Mouse (Mus musculus) monocyte, adult 5-6 weeks (primary cell): Measurements from ENCODE around the gene Tmem179b. TPM values are rescaled to one million over a fixed set of nuclear protein-coding genes. Genes with fewer than 3 reads are reported as not detected.

Experiments used
- ATAC-seq: fragments of 153-309, 156-312 bp; replicated peaks from 2 replicates; pipeline ENCODE4 v1.8.0; 2017; ENCODE audit warnings: mild to moderate bottlenecking; ENCODE audit not compliant: low TSS enrichment, insufficient number of reproducible peaks, severe bottlenecking, poor library complexity, low FRiP score
- total RNA-seq: library from RNA; stranded (forward); fragments of 200-1000, 200-491, 200-594 nt; gene quantifications from 3 replicates; pipeline ENCODE4 v1.2.3, GENCODE M21; 2017

The Tmem179b gene
- total RNA-seq = 86.6 to 115 TPM (median 101 TPM) in 3 replicates

DNA sequence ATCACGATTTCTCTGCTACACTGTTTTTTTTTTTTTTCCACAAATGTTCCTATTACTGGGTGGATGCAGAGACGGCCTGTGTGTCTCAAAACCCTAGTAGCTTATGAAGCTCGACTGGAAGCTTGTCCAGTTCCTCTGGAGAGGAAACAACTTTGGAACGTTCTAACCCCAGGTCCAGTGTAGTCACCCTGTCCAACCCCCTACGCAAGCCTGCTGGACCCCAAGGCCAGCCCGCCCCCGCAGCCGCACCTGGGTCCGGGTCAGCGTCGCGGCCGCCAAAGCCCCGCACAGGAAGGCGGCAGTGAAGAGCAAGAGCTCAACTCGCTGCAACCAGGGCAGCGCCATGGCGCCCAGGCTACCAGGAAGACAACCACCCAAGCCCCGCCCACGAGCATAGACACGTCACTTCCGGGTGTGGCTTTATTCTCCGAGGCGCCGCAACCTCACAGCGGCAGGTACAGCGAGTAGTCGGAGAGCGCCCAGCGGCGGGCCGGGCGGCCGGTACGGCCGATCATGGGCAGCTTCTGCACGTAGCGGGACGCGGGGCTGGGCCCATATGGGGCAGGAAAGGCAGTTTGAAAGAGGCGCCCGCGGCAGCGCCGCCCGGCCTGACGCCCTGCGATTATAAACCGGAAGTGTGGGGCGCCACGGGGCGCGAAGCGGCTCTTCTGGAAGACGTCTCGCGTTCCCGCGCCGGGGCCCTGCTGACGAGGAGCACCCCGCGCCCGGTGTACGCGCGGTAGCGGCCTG lies at the start of gene Tmem179b:
Tmem179b (minus strand) TSS at position 382 of the 750 bp plus-strand sequence.
- ATAC-seq = peak; percentile 87

DNA sequence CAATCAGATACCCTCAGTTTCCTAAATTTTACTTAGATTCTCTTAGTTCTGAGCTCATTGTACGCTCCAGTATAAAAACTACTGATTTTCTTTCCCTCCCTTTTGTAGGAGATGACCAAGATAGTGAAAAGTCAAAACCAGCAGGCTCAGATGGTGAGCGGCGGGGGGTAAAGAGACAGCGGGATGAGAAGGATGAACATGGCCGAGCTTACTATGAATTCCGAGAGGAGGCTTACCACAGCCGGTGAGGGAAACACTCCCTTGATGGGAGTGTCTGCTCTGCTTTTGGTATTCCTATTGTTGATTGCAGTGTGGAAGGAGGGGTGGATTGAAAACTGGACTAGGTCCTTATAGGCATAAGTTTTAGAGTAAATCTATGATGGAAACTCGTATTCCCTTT lies 48.4 kb upstream of the Tmem179b start:
- ATAC-seq = no peak

DNA sequence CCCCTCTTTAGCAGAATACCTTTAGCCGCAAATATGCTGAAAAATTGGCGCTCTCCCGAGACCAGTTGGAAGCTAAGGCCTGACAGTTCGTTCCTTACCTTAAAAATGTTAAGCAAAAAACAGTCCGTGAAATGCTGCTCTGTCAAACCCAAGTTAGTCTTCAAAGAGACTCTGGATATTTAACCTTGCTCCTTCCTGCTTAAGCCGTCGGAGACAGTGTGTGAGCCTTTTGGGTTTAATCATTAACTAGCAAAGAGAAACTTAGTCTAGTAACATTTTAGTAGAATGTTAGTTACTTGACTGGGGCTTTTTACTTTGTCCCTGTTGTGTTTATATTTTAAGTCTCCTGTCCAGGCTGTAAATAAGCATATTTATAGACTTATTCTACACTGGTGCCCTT lies 46.9 kb upstream of the Tmem179b start:
- ATAC-seq = no peak

DNA sequence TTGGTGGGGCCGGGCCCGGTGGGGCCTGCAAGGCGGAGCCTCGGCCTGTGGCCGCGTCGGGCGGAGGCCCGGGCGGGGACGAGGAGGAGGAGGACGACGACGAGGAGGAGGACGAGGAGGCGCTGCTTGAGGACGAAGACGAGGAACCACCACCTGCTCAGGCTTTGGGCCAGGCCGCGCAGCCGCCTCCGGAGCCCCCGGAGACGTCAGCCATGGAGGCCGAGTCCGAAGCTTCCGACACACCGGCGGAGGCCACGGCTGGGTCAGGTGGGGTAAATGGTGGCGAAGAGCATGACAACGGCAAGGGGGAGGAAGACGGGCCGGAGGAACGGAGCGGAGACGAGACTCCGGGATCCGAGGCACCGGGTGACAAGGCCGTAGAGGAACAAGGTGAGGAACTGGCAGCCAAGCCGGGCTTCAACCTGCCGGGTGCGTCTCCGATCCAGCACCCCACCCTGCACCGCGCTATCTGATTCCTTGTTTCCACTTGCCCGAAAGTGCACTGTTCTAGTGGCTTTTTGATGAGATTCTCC lies 46.2 kb upstream of the Tmem179b start:
- ATAC-seq = no peak

DNA sequence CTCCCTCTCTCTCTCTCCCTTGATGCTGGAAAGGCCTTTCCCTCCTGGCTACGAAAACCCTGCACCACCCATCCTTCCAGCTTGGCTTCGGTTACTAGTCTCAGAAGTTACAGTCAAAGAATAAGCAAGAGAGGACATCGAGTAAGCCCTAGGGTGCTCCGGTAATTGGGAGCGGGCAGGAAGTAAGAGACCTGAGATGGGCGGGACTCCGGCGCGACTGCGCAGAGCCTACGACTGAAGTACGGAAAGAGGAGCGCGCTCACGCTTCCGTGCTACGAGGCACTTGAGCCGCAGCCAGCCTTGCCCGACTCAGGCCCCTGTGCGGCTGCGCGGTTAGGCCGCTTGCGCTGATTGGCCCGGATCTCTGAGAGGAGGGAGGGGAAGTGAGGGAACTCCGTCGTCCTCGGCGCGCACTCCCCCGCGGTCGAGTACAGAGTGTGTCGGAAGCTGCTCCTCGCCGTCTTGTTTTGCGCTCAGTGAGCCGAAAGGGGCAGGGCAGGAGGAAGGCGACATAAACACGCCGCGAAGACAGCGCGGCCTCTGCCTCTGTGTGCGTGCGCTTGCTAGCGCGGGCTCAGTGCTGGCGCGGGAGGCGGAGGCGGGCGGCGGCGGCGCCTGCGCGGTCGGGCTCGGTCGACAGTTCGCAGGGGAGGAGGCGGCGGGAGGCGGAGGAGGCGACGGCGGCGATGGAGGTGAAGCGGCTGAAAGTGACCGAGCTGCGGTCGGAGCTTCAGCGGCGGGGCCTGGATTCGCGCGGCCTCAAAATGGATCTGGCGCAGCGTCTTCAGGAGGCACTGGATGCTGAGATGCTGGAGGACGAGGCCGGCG lies 45.5 kb upstream of the Tmem179b start, which contains the start of gene Hnrnpul2:
Hnrnpul2 (plus strand) TSS at position 415 of the 828 bp plus-strand sequence.
- peak; percentile 87 for ATAC-seq

DNA sequence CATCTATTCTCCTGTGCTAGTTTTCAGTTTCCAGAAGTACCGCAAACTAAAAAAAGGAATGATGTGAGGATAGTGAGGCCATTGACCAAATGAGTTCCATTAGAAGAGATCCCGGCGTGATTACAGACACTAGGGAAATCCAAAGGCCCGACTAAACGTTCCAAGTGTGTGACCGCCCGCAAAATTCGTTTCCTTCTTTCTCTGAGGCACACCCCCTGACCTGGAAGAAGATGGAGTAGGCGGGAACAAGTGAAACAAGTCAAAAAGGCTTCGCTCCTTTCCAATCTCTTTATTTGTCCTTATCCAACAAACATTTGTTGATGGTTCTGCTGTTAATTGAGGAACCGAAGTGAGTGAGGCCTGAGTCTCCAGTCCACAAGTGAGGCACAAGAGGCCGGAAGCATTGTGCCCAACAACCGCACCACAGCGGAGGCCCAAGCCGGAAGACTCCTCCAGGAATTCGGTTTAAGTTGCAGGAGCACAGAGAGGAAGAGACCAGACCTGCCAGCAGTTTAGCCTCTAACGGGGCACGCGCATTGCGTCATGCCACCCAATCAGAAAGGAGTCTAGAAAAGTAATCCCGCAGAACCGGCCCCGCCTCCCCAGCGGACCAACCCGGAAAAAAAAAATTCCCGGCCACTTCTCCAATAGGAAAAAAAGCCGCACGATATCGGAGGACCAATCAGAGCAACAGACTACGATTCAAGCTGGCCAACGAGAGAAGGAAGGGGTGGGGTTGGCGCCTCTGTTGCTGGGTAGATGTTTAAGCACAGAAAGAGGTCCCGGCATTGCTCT lies 44.7 kb upstream of the Tmem179b start, which contains the start of gene Ttc9c:
Ttc9c (minus strand) TSS at position 533 of the 795 bp plus-strand sequence.
- ATAC-seq = peak; percentile 72

DNA sequence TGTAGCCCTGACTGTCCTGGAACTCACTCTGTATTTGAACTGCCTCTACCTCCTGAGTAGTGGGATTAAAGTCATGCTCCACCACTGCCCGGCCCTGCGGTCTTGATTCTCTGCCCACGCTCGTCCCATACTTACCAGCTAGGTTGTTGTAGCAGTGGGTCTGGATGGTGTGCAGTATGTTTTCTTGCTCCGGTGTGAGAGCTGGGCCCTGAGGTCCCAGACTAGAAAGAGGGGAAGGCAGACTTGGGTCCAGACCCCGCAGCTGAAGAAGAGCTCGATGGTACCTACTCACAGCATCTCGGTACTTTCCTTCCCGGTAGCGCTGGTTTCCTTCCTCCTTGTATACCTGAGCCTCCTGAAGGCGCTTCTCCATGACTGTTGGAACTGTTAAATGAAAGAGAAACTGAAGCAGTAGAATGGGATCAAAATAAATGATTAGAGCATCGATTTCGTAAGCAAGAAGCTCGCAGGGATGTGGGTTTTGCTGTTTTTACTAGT lies 44.1 kb upstream of the Tmem179b start:
- ATAC-seq = no peak

DNA sequence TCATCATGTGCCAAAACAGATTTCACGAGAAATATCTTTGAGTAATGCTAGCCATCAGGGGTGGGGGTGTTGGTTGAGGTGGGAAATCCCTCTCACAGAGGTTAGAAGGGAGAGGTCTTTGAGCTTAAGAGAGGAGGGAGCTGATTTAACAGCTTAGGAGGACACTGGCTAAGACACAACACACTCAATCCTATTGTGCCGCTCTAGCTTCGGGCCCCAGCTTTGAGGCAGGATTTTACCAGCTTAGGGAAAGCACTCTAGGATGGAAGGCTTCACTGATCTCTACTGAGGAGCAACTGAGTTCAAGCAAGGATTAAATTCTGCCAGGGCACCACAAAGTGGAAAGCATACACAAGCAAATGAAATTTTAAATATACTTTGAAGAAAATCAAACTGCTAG lies 42.7 kb upstream of the Tmem179b start:
- no peak for ATAC-seq

DNA sequence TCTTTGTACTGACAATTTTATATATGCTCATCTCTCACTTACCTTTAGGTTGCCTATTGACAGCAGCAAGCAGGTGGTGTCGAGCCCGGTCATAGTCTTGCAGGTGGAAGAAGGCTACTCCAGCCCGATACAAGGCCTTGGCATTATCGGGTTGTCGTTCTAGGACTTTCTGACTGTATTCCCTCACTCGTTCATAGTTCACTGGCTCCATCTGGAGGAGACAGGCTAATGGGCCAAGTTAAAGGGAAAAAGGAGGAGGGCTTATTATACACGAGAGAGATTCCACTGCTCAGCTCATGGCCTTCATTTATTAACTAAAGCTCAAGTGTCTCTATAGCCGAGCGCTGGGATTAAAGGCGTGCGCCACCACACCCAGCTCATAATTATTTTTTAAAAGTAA lies 41.5 kb upstream of the Tmem179b start:
- ATAC-seq = no peak

DNA sequence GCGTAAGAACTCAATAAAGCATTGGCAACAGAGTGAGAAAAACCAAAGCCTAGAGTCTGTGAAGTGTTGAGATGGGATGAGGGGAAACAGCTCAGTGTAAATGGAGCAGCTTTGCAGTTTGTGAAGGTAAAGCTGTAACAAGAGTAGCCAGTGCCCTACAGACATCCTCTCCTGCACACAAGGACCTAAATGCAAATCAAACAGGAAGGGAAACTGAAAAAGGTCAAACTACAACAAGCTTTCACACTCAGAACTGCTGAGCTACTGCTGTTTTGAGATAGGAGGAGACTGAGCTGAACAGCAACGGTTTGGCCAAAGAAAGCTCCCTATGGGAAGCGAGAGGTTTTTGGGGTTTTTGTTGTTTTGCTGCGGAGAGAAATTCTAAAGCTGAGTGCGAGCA lies 32.5 kb upstream of the Tmem179b start:
- ATAC-seq = peak; percentile 28; the same call in 1 of the 2 replicates

DNA sequence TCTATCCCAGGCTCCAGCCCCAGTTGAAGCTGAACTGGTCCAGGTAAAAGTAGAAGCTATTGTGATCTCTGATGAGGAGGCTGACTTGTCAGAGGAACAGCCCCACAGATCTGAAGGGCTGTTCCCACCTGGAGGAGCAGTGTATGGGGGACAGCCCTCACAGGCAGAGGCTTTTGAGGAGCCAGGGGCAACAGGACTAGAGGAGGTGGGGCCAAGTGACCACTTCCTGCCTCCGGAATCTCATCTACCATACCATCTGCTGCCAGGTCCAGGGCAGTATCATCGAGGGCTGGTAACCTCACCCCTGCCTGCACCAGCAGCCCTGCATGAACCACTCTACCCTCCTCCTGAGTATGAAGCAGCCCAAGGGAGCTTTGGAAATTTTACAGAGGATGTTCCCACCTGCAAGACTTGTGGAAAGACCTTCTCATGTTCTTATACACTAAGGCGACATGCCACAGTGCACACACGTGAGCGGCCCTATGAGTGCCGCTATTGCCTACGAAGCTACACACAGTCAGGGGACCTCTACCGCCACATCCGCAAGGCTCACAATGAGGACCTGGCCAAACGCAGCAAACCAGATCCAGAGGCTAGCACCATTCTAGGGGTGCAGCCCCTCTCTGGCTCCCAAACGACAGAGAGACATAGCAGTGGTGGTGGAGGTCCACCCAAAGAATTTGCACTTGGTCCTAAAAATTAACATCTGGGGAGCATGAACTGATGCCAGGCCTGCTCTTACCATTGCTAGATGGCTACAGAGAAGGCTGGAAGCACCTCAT lies 29.8 kb upstream of the Tmem179b start:
- no peak for ATAC-seq

DNA sequence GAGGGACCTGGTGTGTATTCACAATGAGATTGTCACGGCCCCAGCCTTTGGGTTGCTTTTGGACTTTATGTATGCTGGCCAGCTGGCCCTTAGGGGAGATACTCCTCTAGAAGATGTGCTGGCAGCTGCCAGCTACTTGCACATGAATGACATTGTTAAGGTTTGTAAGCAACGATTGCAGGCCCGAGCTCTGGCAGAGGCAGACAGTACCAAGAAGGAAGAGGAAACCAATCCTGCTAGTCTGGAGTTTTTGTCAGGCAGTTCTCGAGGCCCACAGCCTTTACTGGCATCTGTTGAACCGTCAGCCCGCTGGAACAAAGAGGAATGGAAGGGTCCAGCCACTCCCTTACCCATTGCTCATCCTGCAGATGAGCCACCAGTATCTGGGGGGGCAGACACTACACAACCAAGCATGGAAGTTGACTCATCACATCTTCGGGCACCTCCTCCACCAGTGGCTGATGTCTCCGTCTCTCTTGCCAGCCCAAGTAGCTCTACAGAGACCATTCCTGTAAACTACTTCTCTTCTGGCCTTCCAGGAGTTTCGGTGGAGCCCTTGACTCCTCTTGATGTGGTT lies 29.0 kb upstream of the Tmem179b start:
- no peak for ATAC-seq

DNA sequence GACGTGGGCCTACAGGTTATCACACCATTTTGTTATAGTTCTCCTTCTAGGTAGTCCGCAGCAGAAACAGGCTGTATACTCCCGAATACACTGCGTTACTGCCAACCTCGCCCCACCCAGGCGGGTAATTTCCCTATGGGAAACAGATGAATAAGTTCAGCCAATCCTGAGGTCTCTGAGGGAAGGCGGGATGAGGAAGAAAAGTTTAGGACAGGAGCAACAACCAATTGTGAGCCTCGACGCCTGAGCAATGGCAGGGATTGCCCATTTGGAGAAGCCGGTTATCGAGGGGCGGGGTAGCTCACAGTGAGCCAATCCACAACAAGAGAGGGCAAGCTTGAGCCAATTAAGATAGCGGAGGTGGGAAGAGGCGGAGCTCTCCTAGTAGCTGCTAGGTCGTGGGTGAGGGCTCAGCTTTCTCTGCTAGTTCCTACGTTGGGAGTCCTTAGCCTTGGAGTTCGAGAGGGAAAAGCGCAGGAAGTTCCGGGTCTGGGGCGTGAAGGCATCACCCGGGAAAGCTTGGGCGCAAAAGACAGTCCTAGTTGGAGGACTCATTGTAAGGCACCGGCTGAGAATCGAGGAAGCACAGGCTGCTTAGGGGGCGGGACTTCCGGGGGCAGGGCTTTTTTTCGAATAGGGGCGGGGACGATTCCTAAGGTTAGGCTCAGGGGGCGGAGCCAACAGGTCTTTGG lies 28.0 kb upstream of the Tmem179b start, which contains the start of gene Zbtb3:
Zbtb3 (plus strand) TSS at position 426 of the 692 bp plus-strand sequence.
- ATAC-seq = peak; percentile 91

DNA sequence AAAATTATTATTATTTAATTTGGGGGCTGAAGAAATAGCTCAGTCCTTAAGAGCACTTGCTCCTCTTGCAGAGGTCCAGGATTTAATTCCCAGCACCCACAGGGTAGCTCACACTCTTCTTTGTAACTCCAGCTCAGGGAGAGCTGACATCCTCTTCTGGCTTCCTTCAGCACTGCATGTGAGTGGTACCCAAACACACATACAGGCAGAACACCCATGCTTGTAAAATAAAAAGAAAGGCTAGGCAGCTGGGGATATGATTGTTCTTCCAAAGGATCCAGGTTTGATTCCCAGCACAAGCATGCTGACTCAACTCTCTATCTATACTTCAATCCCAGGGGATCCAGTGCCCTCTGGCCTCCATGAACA lies 24.7 kb upstream of the Tmem179b start:
- ATAC-seq = no peak

DNA sequence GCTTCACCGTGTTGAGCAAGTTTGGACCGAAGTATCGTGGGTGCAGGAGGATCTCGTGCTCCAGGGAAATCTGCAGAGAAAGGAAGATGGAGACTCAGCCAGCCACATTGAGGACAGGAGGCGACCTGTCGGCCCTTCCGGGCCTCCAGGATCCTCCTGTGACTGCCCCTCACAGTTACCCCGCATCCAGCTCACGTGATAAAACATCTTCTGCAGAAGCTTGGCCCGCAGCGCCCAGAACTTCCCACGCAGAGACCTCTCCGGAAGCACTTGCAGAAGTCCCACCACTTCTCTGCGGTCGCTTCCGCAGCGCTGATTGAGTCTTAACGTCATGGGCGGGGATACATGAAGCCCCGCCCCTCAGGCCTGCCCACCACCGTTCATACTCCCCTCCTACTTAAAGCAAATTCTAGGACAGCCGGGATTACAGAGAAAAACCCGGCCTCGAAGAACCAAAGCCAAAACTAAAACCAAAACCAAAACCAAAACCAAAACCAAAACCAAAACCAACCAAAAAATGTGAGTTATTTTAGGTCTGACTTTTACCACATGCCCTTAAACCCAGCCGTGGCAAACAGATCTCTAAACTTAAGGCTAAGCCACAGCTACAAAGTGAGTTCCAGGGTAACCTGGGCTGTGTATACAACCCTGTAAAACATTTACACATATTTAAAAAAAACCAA lies 24.1 kb upstream of the Tmem179b start, which contains the start of gene Polr2g:
Polr2g (minus strand) TSS at position 314 of the 683 bp plus-strand sequence.
- peak; percentile 80 for ATAC-seq

DNA sequence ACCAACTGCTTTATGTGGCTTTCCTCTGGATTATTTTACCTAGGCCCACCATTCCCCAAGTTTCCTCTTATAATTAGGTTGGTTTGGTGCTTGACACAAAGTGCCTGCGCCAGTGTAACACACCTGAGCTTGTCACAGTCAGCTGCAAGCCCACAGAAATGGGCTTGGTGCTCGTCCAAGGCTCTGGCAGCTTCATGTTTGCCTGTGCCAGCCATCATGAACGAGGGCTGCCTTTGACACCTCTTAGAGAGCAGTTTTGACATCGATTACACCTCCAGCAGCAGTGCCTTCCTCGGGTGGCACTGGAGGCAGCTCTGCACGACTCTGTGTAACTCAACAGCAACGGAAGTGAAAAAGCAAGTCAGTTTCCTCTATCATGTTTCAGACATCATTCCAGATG lies 15.9 kb upstream of the Tmem179b start:
- no peak for ATAC-seq
